Mouse (Mus musculus) neural tube, embryonic 15.5 days (tissue): ENCODE data around the gene Rbms3. TPM values are rescaled to one million over a fixed set of nuclear protein-coding genes. Genes with fewer than 3 reads are reported as not detected.

Source experiments
- ATAC-seq: fragments of 200-750 bp; cut with Nextera tagmentation; 2 replicates; pipeline ENCODE4 v1.8.0; 2017; ENCODE audit warnings: mild to moderate bottlenecking, moderate TSS enrichment, moderate library complexity; ENCODE audit not compliant: low FRiP score
- H3K27ac ChIP-seq: fragments of 300-500 bp; sonication (generic); replicated peaks from 2 replicates; pipeline ENCODE4 v1.5.1; 2015; ENCODE audit warnings: mild to moderate bottlenecking, inconsistent platforms
- H3K27me3 ChIP-seq: fragments of 300-500 bp; sonication (generic); replicated peaks from 2 replicates; pipeline ENCODE4 v1.6.1; 2015; ENCODE audit warnings: inconsistent platforms
- H3K36me3 ChIP-seq: fragments of 300-500 bp; sonication (generic); 2 replicates; pipeline ENCODE4 v1.6.1; 2015; ENCODE audit warnings: inconsistent platforms
- H3K4me1 ChIP-seq: fragments of 300-500 bp; sonication (generic); 2 replicates; pipeline ENCODE4 v1.6.1; 2015; ENCODE audit warnings: inconsistent platforms
- H3K4me2 ChIP-seq: fragments of 300-500 bp; sonication (generic); 2 replicates; pipeline ENCODE4 v1.6.1; 2015; ENCODE audit warnings: inconsistent platforms, mild to moderate bottlenecking, moderate library complexity
- H3K4me3 ChIP-seq: fragments of 300-500 bp; sonication (generic); replicated peaks from 2 replicates; pipeline ENCODE4 v1.5.1; 2015; ENCODE audit warnings: mild to moderate bottlenecking, inconsistent platforms
- H3K9ac ChIP-seq: fragments of 300-500 bp; sonication (generic); replicated peaks from 2 replicates; pipeline ENCODE4 v1.6.1; 2015; ENCODE audit warnings: mild to moderate bottlenecking, inconsistent platforms
- H3K9me3 ChIP-seq: fragments of 300-500 bp; sonication (generic); replicated peaks from 2 replicates; pipeline ENCODE4 v1.6.1; 2016; ENCODE audit warnings: inconsistent platforms
- WGBS: fragments of 180-500 bp; shearing (Covaris S2); methylation state at CpG from one replicate; pipeline ENCODE4 v1.1.7; 2015; ENCODE audit warnings: mixed read lengths; 5-methylcytosine and 5-hydroxymethylcytosine counted together
- polyA plus RNA-seq: library from polyadenylated mRNA; unstranded; fragments of >200 nt; fragmentation: Nextera tagmentation; extraction: Ambion mirVana; gene quantifications from 2 replicates; pipeline ENCODE4 v1.2.1, GENCODE M21; 2015

The Rbms3 gene
- polyA plus RNA-seq, 1 experiment from 2014 or later: 83.4 TPM

- H3K4me2 ChIP-seq: no peak overlapping the region
- H3K4me1 ChIP-seq: no peaks in the 10 kb centered on the region
- no peaks in the 10 kb centered on the region for H3K9me3 ChIP-seq
- ATAC-seq: no peak
- no peaks in the 10 kb centered on the region for H3K36me3 ChIP-seq
- no peak overlapping the region for H3K4me3 ChIP-seq
- H3K27ac ChIP-seq: no peak overlapping the region
- H3K9ac ChIP-seq: no peak overlapping the region
- H3K27me3 ChIP-seq: no peaks in the 10 kb centered on the region
- WGBS: 82% methylated on average over 13 of the region's 13 CpGs
Observed at GRCm38 (mm10) chr9:117476753-117477152, 153.0 kb downstream of the Rbms3 start.

GRCm38 (mm10) chr9:117452816-117453215, 176.9 kb downstream of the Rbms3 start:
- Histone ChIP-seq H3K4me3 (no peak overlapping the region), H3K9me3 (no peaks in the 10 kb centered on the region), H3K27me3 (no peaks in the 10 kb centered on the region), H3K4me2 (no peak overlapping the region), H3K4me1 (no peaks in the 10 kb centered on the region), H3K9ac (no peak overlapping the region), H3K36me3 (no peaks in the 10 kb centered on the region), H3K27ac (no peak overlapping the region)
- 78% methylated on average over 10 of the region's 10 CpGs for WGBS
- ATAC-seq: no peak

GRCm38 (mm10) chr9:117442611-117443010, 187.1 kb downstream of the Rbms3 start:
- Histone ChIP-seq H3K4me3 (no peak overlapping the region), H3K4me1 (no peaks in the 10 kb centered on the region), H3K36me3 (no peaks in the 10 kb centered on the region), H3K9me3 (no peaks in the 10 kb centered on the region), H3K27ac (no peak overlapping the region), H3K9ac (no peak overlapping the region), H3K27me3 (no peaks in the 10 kb centered on the region), H3K4me2 (no peak overlapping the region)
- no peak for ATAC-seq
- whole genome bisulfite sequencing: 63% methylated on average over 7 of the region's 7 CpGs

- ATAC-seq: no peak
- WGBS: 73% methylated on average over 2 of the region's 2 CpGs
- H3K4me1 ChIP-seq: no peaks in the 10 kb centered on the region
- no peak overlapping the region for H3K4me3 ChIP-seq
- H3K9ac ChIP-seq: no peak overlapping the region
- H3K27ac ChIP-seq: no peak overlapping the region
- H3K9me3 ChIP-seq: no peaks in the 10 kb centered on the region
- H3K4me2 ChIP-seq: no peak overlapping the region
- no peaks in the 10 kb centered on the region for H3K27me3 ChIP-seq
- H3K36me3 ChIP-seq: no peaks in the 10 kb centered on the region
Observed at GRCm38 (mm10) chr9:117435856-117436255, 193.9 kb downstream of the Rbms3 start.

- ATAC-seq: no peak
- no peak overlapping the region for H3K4me2 ChIP-seq
- H3K9me3 ChIP-seq: no peaks in the 10 kb centered on the region
- H3K9ac ChIP-seq: no peak overlapping the region
- H3K4me1 ChIP-seq: no peaks in the 10 kb centered on the region
- no peaks in the 10 kb centered on the region for H3K27me3 ChIP-seq
- H3K36me3 ChIP-seq: no peaks in the 10 kb centered on the region
- H3K4me3 ChIP-seq: no peak overlapping the region
- no peak overlapping the region for H3K27ac ChIP-seq
- WGBS: 100% methylated on average over 2 of the region's 2 CpGs
Observed at GRCm38 (mm10) chr9:117430670-117431069, 199.0 kb downstream of the Rbms3 start.

- Histone ChIP-seq H3K4me3 (no peak overlapping the region), H3K9ac (no peak overlapping the region), H3K27ac (no peak overlapping the region), H3K36me3 (no peaks in the 10 kb centered on the region), H3K4me2 (no peak overlapping the region), H3K9me3 (no peaks in the 10 kb centered on the region), H3K27me3 (no peaks in the 10 kb centered on the region), H3K4me1 (no peaks in the 10 kb centered on the region)
- WGBS: 82% methylated on average over 7 of the region's 7 CpGs
- no peak for ATAC-seq
Observed at GRCm38 (mm10) chr9:117429217-117430105, 200.3 kb downstream of the Rbms3 start.

- Histone ChIP-seq H3K36me3 (no peaks in the 10 kb centered on the region), H3K4me1 (no peaks in the 10 kb centered on the region), H3K4me3 (no peak overlapping the region), H3K27ac (no peak overlapping the region), H3K9me3 (no peaks in the 10 kb centered on the region), H3K27me3 (no peaks in the 10 kb centered on the region), H3K9ac (no peak overlapping the region), H3K4me2 (no peak overlapping the region)
- WGBS: 72% methylated on average over 5 of the region's 5 CpGs
- no peak for ATAC-seq
Observed at GRCm38 (mm10) chr9:117423259-117423658, 206.5 kb downstream of the Rbms3 start.

GRCm38 (mm10) chr9:117419874-117420485, 209.7 kb downstream of the Rbms3 start:
- no peak for ATAC-seq
- no peaks in the 10 kb centered on the region for H3K9me3 ChIP-seq
- no peak overlapping the region for H3K4me2 ChIP-seq
- H3K27ac ChIP-seq: no peak overlapping the region
- no peaks in the 10 kb centered on the region for H3K27me3 ChIP-seq
- H3K9ac ChIP-seq: no peak overlapping the region
- H3K4me3 ChIP-seq: no peak overlapping the region
- 64% methylated on average over 8 of the region's 8 CpGs for WGBS
- H3K4me1 ChIP-seq: no peaks in the 10 kb centered on the region
- no peaks in the 10 kb centered on the region for H3K36me3 ChIP-seq

- Histone ChIP-seq H3K4me2 (no peak overlapping the region), H3K9me3 (no peaks in the 10 kb centered on the region), H3K9ac (no peak overlapping the region), H3K27ac (no peak overlapping the region), H3K27me3 (no peaks in the 10 kb centered on the region), H3K36me3 (no peaks in the 10 kb centered on the region), H3K4me3 (no peak overlapping the region), H3K4me1 (no peaks in the 10 kb centered on the region)
- no peak for ATAC-seq
- 37% methylated on average over 3 of the region's 3 CpGs for WGBS
Observed at GRCm38 (mm10) chr9:117413181-117413580, 216.5 kb downstream of the Rbms3 start.

- no peaks in the 10 kb centered on the region for H3K4me1 ChIP-seq
- H3K9ac ChIP-seq: no peak overlapping the region
- H3K27me3 ChIP-seq: no peaks in the 10 kb centered on the region
- H3K36me3 ChIP-seq: no peaks in the 10 kb centered on the region
- no peaks in the 10 kb centered on the region for H3K9me3 ChIP-seq
- ATAC-seq: no peak
- no peak overlapping the region for H3K27ac ChIP-seq
- no peak overlapping the region for H3K4me3 ChIP-seq
- H3K4me2 ChIP-seq: no peak overlapping the region
- WGBS: 23% methylated on average over 2 of the region's 2 CpGs
Observed at GRCm38 (mm10) chr9:117412584-117412983, 217.1 kb downstream of the Rbms3 start.

GRCm38 (mm10) chr9:117404621-117405020, 225.1 kb downstream of the Rbms3 start:
- Histone ChIP-seq H3K9ac (no peak overlapping the region), H3K27me3 (no peaks in the 10 kb centered on the region), H3K4me1 (0 out of 2 replicates have a peak, but pooled peaks cover 6% of the 10 kb centered on the region), H3K4me2 (no peak overlapping the region), H3K9me3 (no peaks in the 10 kb centered on the region), H3K36me3 (no peaks in the 10 kb centered on the region), H3K27ac (no peak overlapping the region), H3K4me3 (no peak overlapping the region)
- ATAC-seq: no peak
- WGBS: 90% methylated on average over 4 of the region's 4 CpGs

GRCm38 (mm10) chr9:117400262-117400671, 229.4 kb downstream of the Rbms3 start:
- ATAC-seq: no peak
- Histone ChIP-seq H3K27me3 (no peaks in the 10 kb centered on the region; the same call in 1 of the 2 replicates), H3K4me2 (no peak overlapping the region), H3K4me1 (0 out of 2 replicates have a peak, but pooled peaks cover 6% of the 10 kb centered on the region), H3K27ac (no peak overlapping the region), H3K9me3 (no peaks in the 10 kb centered on the region), H3K36me3 (no peaks in the 10 kb centered on the region), H3K4me3 (no peak overlapping the region), H3K9ac (no peak overlapping the region)
- 21% methylated on average over 7 of the region's 7 CpGs for WGBS
